27 mouse cellular contexts compared by ENCODE assay signal in the genomic region with DNA sequence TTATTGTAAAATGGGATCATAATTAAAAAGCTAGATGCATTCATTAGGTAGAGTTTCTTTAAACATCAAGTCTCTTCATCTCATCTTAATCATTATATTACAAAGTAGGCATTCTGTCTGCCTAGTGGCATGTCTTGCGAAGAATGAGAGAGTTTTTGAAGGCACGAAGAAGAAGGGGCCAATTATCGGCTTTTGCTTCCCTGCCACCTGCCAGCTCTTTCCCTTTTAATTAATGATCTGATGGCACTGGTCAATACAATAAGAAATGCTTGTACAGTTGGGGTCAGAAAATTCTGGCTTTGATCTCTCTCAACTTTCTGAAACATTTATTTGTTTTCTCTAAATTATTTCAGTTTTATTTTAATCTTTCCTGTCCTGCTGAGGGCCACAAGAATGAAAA.
DNase-seq lines count a peak whose midpoint lies in the region; ATAC-seq and TF ChIP-seq lines count a peak whose summit lies in the region.
"Had no signal": no experiment of that assay in that cellular context is flagged by ENCODE, and none has a peak within 500 bp of the region (broad histone marks: within the 10 kb centered on the region; RNA-seq: fewer than 3 reads in every experiment).

No protein-coding gene starts in this region.

- peak; percentile 69 for ATAC-seq in forebrain, embryonic 11.5 days (replicated peaks; ENCODE audit: low FRiP score)
- no peak for ATAC-seq in forebrain, postnatal 0 days
- ATAC-seq: hindbrain, embryonic 16.5 days; intestine, embryonic 15.5 days had no signal

- H3K9me3 ChIP-seq in forebrain, embryonic 11.5 days (ENCODE audit: control insufficient read depth, low read length): no peaks in the 10 kb centered on the region
- no peaks in the 10 kb centered on the region for H3K9me3 ChIP-seq in forebrain, postnatal 0 days (ENCODE audit: low read length)
- H3K9me3 ChIP-seq in limb, embryonic 10.5 days (replicated peaks): no peaks in the 10 kb centered on the region
- H3K9me3 ChIP-seq: G1E; heart, embryonic 12.5 days; heart, embryonic 15.5 days; hindbrain, embryonic 10.5 days; hindbrain, embryonic 13.5 days; intestine, embryonic 15.5 days had no signal

- no peaks in the 10 kb centered on the region for H3K36me3 ChIP-seq in forebrain, embryonic 11.5 days (ENCODE audit: control insufficient read depth, insufficient read depth, low read length)
- no peaks in the 10 kb centered on the region for H3K36me3 ChIP-seq in forebrain, postnatal 0 days (ENCODE audit: insufficient read depth)
- peaks cover 4% of the 10 kb centered on the region; the same call in 1 of the 2 replicates for H3K36me3 ChIP-seq in limb, embryonic 10.5 days
- no peaks in the 10 kb centered on the region for H3K36me3 ChIP-seq in kidney, adult 2 months (ENCODE audit: control insufficient read depth, insufficient read depth, low read length)
- H3K36me3 ChIP-seq: heart, embryonic 15.5 days; hindbrain, embryonic 10.5 days; hindbrain, embryonic 13.5 days; intestine, embryonic 15.5 days had no signal

- H3K4me2 ChIP-seq in forebrain, embryonic 11.5 days (ENCODE audit: low read depth, low read length, severe bottlenecking): no peak overlapping the region
- H3K4me2 ChIP-seq in forebrain, postnatal 0 days (ENCODE audit: low read depth): no peak overlapping the region
- H3K4me2 ChIP-seq: heart, embryonic 12.5 days; heart, embryonic 15.5 days; hindbrain, embryonic 13.5 days; intestine, embryonic 15.5 days had no signal

- no peak for TF ChIP-seq CTCF in forebrain, postnatal 0 days (IDR thresholded peaks at IDR 0.05; ENCODE audit: low read depth)
- no peak for TF ChIP-seq CTCF in brain, embryonic 14.5 days (IDR thresholded peaks at IDR 0.05; ENCODE audit: borderline replicate concordance, extremely low read depth, insufficient read depth, insufficient read length)
- no peak for TF ChIP-seq CTCF in kidney, adult 2 months (conservative IDR thresholded peaks at IDR 0.05; ENCODE audit: insufficient read depth, insufficient read length, low read depth, low read length)

- DNase-seq in forebrain, embryonic 11.5 days (ENCODE audit: low spot score): no peak
- no peak for DNase-seq in forebrain, postnatal 0 days
- DNase-seq in brain, embryonic 14.5 days (ENCODE audit: low read depth): peak; percentile 83
- DNase-seq in limb, embryonic 10.5 days (ENCODE audit: low spot score): no peak
- DNase-seq in heart, adult 8-10 months (ENCODE audit: low spot score): no peak
- DNase-seq in kidney, adult 2 months: no peak
- DNase-seq in gastrocnemius, postnatal 36 days: no peak
- DNase-seq: adrenal gland, adult 2 months; adrenal gland, postnatal 14 days; B cell, adult 2 months; cerebellum, adult 11-12 months; cerebellum, adult 8-10 months; cerebellum, postnatal 10 days; cerebellum, postnatal 36 days; gastrocnemius, postnatal 25 days; heart, adult 2 months; heart, postnatal 10 days; heart, postnatal 36 days; kidney, adult 11 months had no signal

- no peak overlapping the region for H3K4me3 ChIP-seq in forebrain, embryonic 11.5 days (ENCODE audit: low read depth, low read length)
- H3K4me3 ChIP-seq in forebrain, postnatal 0 days (ENCODE audit: low read depth, low read length): no peak overlapping the region
- H3K4me3 ChIP-seq in limb, embryonic 10.5 days: no peak overlapping the region
- no peak overlapping the region for H3K4me3 ChIP-seq in kidney, adult 2 months (ENCODE audit: insufficient read depth, low read depth, low read length)
- H3K4me3 ChIP-seq: heart, adult 2 months; heart, embryonic 12.5 days; heart, embryonic 15.5 days; hindbrain, embryonic 10.5 days; hindbrain, embryonic 13.5 days; intestine, embryonic 15.5 days had no signal

- 36% methylated on average over 3 of the region's 3 CpGs for WGBS in forebrain, embryonic 11.5 days
- 42% methylated on average over 3 of the region's 3 CpGs for WGBS in forebrain, postnatal 0 days
- WGBS in limb, embryonic 10.5 days: 44% methylated on average over 3 of the region's 3 CpGs
- 94% methylated on average over 3 of the region's 3 CpGs for WGBS in kidney, adult 2 months

- no peak for TF ChIP-seq POLR2A in brain, embryonic 14.5 days (IDR thresholded peaks at IDR 0.05; ENCODE audit: borderline replicate concordance, extremely low read depth, insufficient read depth, insufficient read length, poor library complexity, severe bottlenecking)
- TF ChIP-seq POLR2A in kidney, adult 2 months (IDR thresholded peaks at IDR 0.05; ENCODE audit: low read depth, low read length): no peak

- no peak overlapping the region for H3K27ac ChIP-seq in forebrain, embryonic 11.5 days (ENCODE audit: low read depth, low read length)
- H3K27ac ChIP-seq in forebrain, postnatal 0 days (ENCODE audit: low read depth, low read length): no peak overlapping the region
- peak overlapping the region; percentile 31; the same call in 1 of the 2 replicates for H3K27ac ChIP-seq in limb, embryonic 10.5 days
- H3K27ac ChIP-seq in kidney, adult 2 months (ENCODE audit: insufficient read depth, low read depth, low read length): no peak overlapping the region
- H3K27ac ChIP-seq: heart, adult 2 months; heart, embryonic 15.5 days; hindbrain, embryonic 10.5 days; hindbrain, embryonic 13.5 days; intestine, embryonic 15.5 days had no signal

- H3K9ac ChIP-seq in forebrain, embryonic 11.5 days (ENCODE audit: low read length): no peak overlapping the region
- no peak overlapping the region for H3K9ac ChIP-seq in forebrain, postnatal 0 days
- H3K9ac ChIP-seq: heart, embryonic 12.5 days; heart, embryonic 15.5 days; hindbrain, embryonic 13.5 days; intestine, embryonic 15.5 days had no signal

- no peaks in the 10 kb centered on the region for H3K27me3 ChIP-seq in forebrain, embryonic 11.5 days (ENCODE audit: control insufficient read depth, insufficient read depth, low read length)
- H3K27me3 ChIP-seq in forebrain, postnatal 0 days (ENCODE audit: insufficient read depth, low read length): no peaks in the 10 kb centered on the region
- no peaks in the 10 kb centered on the region for H3K27me3 ChIP-seq in limb, embryonic 10.5 days (ENCODE audit: low read depth, poor library complexity, severe bottlenecking)
- no peaks in the 10 kb centered on the region for H3K27me3 ChIP-seq in kidney, adult 2 months (replicated peaks; ENCODE audit: control insufficient read depth, insufficient read depth, low read length)
- H3K27me3 ChIP-seq: CH12.LX; heart, embryonic 12.5 days; heart, embryonic 15.5 days; hindbrain, embryonic 13.5 days; intestine, embryonic 15.5 days had no signal

- intact Hi-C loops in gastrocnemius, postnatal 36 days (cut with DNase I): no loop called here

- H3K4me1 ChIP-seq in forebrain, embryonic 11.5 days (replicated peaks; ENCODE audit: control insufficient read depth, insufficient read depth, low read length): 0 out of 2 replicates have a peak, but pooled peaks cover 2% of the 10 kb centered on the region
- no peaks in the 10 kb centered on the region for H3K4me1 ChIP-seq in forebrain, postnatal 0 days (ENCODE audit: insufficient read depth)
- peaks cover 41% of the 10 kb centered on the region for H3K4me1 ChIP-seq in limb, embryonic 10.5 days
- H3K4me1 ChIP-seq in kidney, adult 2 months (ENCODE audit: control insufficient read depth, insufficient read depth, low read length): no peaks in the 10 kb centered on the region
- H3K4me1 ChIP-seq: heart, embryonic 12.5 days; heart, embryonic 15.5 days; hindbrain, embryonic 10.5 days; hindbrain, embryonic 13.5 days; intestine, embryonic 15.5 days had no signal
